Mouse (Mus musculus): ENCODE measurements around the gene Rarg. TPM values are rescaled to one million over a fixed set of nuclear protein-coding genes. Genes with fewer than 3 reads are reported as not detected.

The Rarg gene
- polyA plus RNA-seq, 1 experiment = 30.4 TPM

DNA sequence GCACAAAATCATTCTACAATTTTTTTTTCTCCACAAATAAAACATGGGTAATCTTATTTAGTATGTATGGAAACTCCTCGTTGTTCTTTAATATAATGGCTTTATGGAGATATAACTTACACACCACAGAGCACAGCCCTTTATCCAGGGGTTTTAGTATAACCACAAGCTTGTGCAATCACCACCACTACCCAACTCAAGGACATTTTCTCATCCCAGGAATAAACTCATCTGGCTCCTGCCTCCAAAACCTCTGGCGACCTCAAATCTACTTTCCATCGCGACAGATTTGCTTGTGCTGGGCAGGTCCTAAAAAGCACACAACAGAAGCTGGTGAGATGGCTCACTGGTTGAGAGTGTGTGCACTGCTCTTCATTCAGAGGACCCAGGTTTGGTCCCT is 63.7 kb downstream of the Rarg start:
- Histone ChIP-seq H3K4me3 (ENCODE audit: insufficient read depth, low read length) (no peak overlapping the region), H3K4me1 (ENCODE audit: control insufficient read depth, insufficient read depth, low read length) (peaks cover 37% of the 10 kb centered on the region), H3K27ac (ENCODE audit: insufficient read depth, low read depth, low read length) (0 out of 2 replicates have a peak overlapping the region, but pooled peaks have one; percentile 2)

DNA sequence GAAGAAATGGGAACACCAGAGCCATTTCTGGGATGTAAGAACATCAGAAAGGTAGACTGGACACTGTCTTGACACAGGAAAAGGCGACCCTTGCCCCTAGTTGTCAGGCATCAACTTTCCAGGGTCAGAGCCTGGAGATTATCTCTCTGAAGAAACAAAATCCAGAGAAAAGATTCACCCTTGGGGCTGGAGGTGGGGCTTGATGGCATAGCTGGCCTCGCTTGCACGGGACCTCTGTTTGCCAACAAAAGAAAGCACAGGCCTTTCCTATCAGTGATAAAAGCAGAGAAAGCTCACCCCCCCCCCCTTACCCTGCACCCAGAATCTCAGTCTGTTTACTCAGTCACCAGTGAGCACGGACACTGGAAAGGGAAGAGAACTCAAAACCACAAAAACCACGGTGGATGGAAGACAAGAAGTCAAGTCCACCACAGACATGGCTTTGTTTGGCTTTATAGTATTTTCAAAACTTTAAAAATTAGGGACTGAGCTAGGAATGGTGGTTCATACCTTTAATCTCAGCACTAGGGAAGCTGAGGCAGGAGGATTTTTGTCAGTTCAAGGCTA is 64.4 kb downstream of the Rarg start:
- Histone ChIP-seq H3K27ac (ENCODE audit: insufficient read depth, low read depth, low read length) (peak overlapping the region; percentile 95), H3K4me3 (ENCODE audit: insufficient read depth, low read length) (peak overlapping the region; percentile 37), H3K4me1 (ENCODE audit: control insufficient read depth, insufficient read depth, low read length) (peaks cover 37% of the 10 kb centered on the region)
- no peak for TF ChIP-seq POLR2A (IDR thresholded peaks at IDR 0.05; ENCODE audit: borderline replicate concordance, low read depth, low read length)
- TF ChIP-seq CTCF (IDR thresholded peaks at IDR 0.05; ENCODE audit: low read depth, low read length) = no peak

More for the DNA sequence above, 63.7 kb downstream of the Rarg start:
- TF ChIP-seq CTCF (IDR thresholded peaks at IDR 0.05; ENCODE audit: low read depth, low read length) (no peak), POLR2A (IDR thresholded peaks at IDR 0.05; ENCODE audit: borderline replicate concordance, low read depth, low read length) (no peak)

DNA sequence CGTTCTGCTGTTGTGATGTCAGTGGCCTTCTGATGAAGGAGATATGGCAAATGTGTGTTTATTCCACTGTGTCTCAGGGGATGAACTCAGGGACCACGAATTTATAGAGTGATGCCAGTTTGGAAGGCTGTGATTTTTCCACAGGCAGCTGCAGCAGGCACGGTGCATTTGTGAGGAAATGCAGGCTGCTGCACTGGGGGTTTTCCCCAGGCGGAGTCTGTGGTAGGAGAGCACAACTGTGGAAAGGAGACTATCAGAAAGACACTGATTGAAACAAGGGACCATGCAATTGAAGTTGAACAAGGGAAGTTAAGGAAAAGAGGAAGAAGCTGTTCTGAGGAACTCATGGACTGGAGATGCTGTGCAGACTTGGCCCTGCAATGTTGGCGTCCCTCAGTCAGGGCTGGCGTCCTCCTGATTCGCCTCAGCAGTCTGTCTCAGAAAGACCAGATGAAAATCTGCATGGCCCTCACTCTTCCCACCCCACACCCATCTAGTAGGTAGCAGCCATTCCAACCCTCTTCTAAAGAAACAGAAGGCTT is 65.0 kb downstream of the Rarg start:
- H3K4me3 ChIP-seq (ENCODE audit: insufficient read depth, low read length) = peak overlapping the region; percentile 37
- TF ChIP-seq POLR2A (IDR thresholded peaks at IDR 0.05; ENCODE audit: borderline replicate concordance, low read depth, low read length) (no peak), CTCF (IDR thresholded peaks at IDR 0.05; ENCODE audit: low read depth, low read length) (no peak)
- H3K4me1 ChIP-seq (ENCODE audit: control insufficient read depth, insufficient read depth, low read length) = peaks cover 37% of the 10 kb centered on the region
- H3K27ac ChIP-seq (ENCODE audit: insufficient read depth, low read depth, low read length) = peak overlapping the region; percentile 95

DNA sequence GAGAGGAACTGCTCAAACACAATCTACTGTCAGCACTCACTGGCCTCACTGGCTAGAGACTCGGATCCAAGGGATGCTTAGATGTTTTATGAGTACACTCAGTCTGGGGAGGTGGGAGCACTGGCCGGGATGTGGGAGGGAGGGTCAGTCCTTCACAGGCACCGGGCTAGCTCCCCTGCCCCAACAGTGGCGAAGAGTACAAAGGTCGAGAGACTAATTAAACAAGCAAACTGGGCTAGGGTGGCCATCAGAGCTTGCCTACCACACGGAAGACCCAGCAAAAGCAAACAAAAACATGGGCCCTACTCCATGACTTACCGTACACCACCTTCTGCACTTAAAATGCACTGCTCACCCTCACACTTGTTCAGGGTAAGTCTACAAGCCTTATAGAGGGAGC is 65.6 kb downstream of the Rarg start:
- no peak overlapping the region for H3K4me3 ChIP-seq (ENCODE audit: insufficient read depth, low read length)
- peaks cover 37% of the 10 kb centered on the region for H3K4me1 ChIP-seq (ENCODE audit: control insufficient read depth, insufficient read depth, low read length)
- TF ChIP-seq POLR2A (IDR thresholded peaks at IDR 0.05; ENCODE audit: borderline replicate concordance, low read depth, low read length) = no peak
- no peak overlapping the region for H3K27ac ChIP-seq (ENCODE audit: insufficient read depth, low read depth, low read length)

DNA sequence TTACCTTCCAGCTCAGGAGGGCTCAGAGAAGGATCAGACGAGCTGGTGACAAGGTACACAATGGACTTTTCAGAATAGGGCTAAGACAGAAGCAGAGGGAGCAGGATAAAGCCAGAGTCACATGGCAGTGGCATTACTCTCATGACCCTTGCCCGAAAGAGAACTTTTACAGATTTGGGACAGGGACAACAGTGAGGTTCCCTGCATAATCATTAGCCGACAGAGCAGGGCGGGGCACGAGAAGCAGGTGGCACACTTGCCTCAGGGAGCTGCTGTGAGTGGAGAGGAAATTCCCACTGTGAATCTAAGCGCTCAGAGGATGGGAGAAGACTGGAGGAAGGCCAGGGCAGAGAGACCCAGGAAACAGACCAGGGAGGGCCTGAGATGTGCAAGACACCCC is 68.4 kb downstream of the Rarg start:
- no peak for TF ChIP-seq CTCF (IDR thresholded peaks at IDR 0.05; ENCODE audit: low read depth, low read length)
- TF ChIP-seq POLR2A (IDR thresholded peaks at IDR 0.05; ENCODE audit: borderline replicate concordance, low read depth, low read length) = no peak
- Histone ChIP-seq H3K27ac (ENCODE audit: insufficient read depth, low read depth, low read length) (no peak overlapping the region), H3K4me3 (ENCODE audit: insufficient read depth, low read length) (no peak overlapping the region), H3K4me1 (ENCODE audit: control insufficient read depth, insufficient read depth, low read length) (peaks cover 21% of the 10 kb centered on the region)

- H3K27ac ChIP-seq (ENCODE audit: insufficient read depth, low read depth, low read length) = no peak overlapping the region
- H3K4me3 ChIP-seq (ENCODE audit: insufficient read depth, low read length) = no peak overlapping the region
- no peak for TF ChIP-seq CTCF (IDR thresholded peaks at IDR 0.05; ENCODE audit: low read depth, low read length)
- no peak for TF ChIP-seq POLR2A (IDR thresholded peaks at IDR 0.05; ENCODE audit: borderline replicate concordance, low read depth, low read length)
- H3K4me1 ChIP-seq (ENCODE audit: control insufficient read depth, insufficient read depth, low read length) = peaks cover 16% of the 10 kb centered on the region
Observed at GRCm38 (mm10) chr15:102188096-102188495, 69.2 kb downstream of the Rarg start.

DNA sequence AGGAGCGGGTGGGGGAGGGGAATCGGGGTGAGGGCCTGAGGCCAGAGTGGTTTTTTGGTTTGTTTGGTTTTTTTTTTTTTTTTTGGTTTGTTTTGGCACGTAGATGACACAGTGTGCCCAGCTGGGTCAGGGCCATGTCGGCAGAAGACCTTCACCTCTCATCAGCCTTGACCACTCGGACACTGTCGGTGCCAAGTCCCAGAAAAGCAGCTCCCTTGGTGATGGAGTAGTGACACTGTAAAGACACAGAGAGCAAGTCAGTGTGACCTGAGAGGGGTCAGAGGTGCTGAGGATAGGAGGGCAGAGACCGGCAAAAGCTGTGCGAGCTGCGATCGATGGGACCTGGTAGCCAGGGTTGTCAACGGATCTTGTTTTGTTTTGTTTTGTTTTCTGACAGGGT is 71.1 kb downstream of the Rarg start:
- peaks cover 2% of the 10 kb centered on the region for H3K4me1 ChIP-seq (ENCODE audit: control insufficient read depth, insufficient read depth, low read length)
- TF ChIP-seq CTCF (IDR thresholded peaks at IDR 0.05; ENCODE audit: low read depth, low read length) (no peak), POLR2A (IDR thresholded peaks at IDR 0.05; ENCODE audit: borderline replicate concordance, low read depth, low read length) (no peak)
- no peak overlapping the region for H3K27ac ChIP-seq (ENCODE audit: insufficient read depth, low read depth, low read length)
- no peak overlapping the region for H3K4me3 ChIP-seq (ENCODE audit: insufficient read depth, low read length)

Other genes starting within 250 kb of the Rarg start
- gene Krt18, start 229.3 kb downstream of the Rarg start, polyA plus RNA-seq (2012; ENCODE audit: insufficient read depth, insufficient read length, missing spikeins) = not detected in 2 replicates
- gene Eif4b, start 183.7 kb downstream of the Rarg start, polyA plus RNA-seq (2012; ENCODE audit: insufficient read depth, insufficient read length, missing spikeins) = 188 and 222 TPM in 2 replicates
- gene Tns2, start 157.1 kb downstream of the Rarg start, polyA plus RNA-seq (2012; ENCODE audit: insufficient read depth, insufficient read length, missing spikeins) = 1.4 and 2.1 TPM in 2 replicates
- gene Spryd3, start 121.3 kb downstream of the Rarg start, polyA plus RNA-seq (2012; ENCODE audit: insufficient read depth, insufficient read length, missing spikeins) = 20.8 and 21.4 TPM in 2 replicates
- gene Igfbp6, start 113.2 kb downstream of the Rarg start, polyA plus RNA-seq (2012; ENCODE audit: insufficient read depth, insufficient read length, missing spikeins) = not detected in 2 replicates
- 0.50 TPM in 1 of 2 replicates, not detected in the other for gene Soat2, start 107.0 kb downstream of the Rarg start, polyA plus RNA-seq (2012; ENCODE audit: insufficient read depth, insufficient read length, missing spikeins)
- gene Zfp740, start 54.3 kb downstream of the Rarg start, polyA plus RNA-seq (2012; ENCODE audit: insufficient read depth, insufficient read length, missing spikeins) = 71.6 and 79.5 TPM in 2 replicates
- 60.4 and 60.5 TPM in 2 replicates for gene Csad, start 52.8 kb downstream of the Rarg start, polyA plus RNA-seq (2012; ENCODE audit: insufficient read depth, insufficient read length, missing spikeins)
- gene Itgb7, start 25.6 kb downstream of the Rarg start, polyA plus RNA-seq (2012; ENCODE audit: insufficient read depth, insufficient read length, missing spikeins) = 32.3 and 35.8 TPM in 2 replicates
- not detected in 2 replicates for gene Gm9918, start 13.0 kb upstream of the Rarg start, polyA plus RNA-seq (2012; ENCODE audit: insufficient read depth, insufficient read length, missing spikeins)
- 71.6 and 78.4 TPM in 2 replicates for gene Mfsd5, start 21.9 kb upstream of the Rarg start, polyA plus RNA-seq (2012; ENCODE audit: insufficient read depth, insufficient read length, missing spikeins)
- gene Espl1, start 38.7 kb upstream of the Rarg start, polyA plus RNA-seq (2012; ENCODE audit: insufficient read depth, insufficient read length, missing spikeins) = 15.6 and 17.9 TPM in 2 replicates
- 542 and 550 TPM in 2 replicates for gene Pfdn5, start 68.6 kb upstream of the Rarg start, polyA plus RNA-seq (2012; ENCODE audit: insufficient read depth, insufficient read length, missing spikeins)
- 41.5 and 46.2 TPM in 2 replicates for gene Myg1, start 74.2 kb upstream of the Rarg start, polyA plus RNA-seq (2012; ENCODE audit: insufficient read depth, insufficient read length, missing spikeins)
- gene Aaas, start 93.3 kb upstream of the Rarg start, polyA plus RNA-seq (2012; ENCODE audit: insufficient read depth, insufficient read length, missing spikeins) = 35.7 and 39.7 TPM in 2 replicates
- 0.25 TPM in 1 of 2 replicates, not detected in the other for gene Sp7, start 109.7 kb upstream of the Rarg start, polyA plus RNA-seq (2012; ENCODE audit: insufficient read depth, insufficient read length, missing spikeins)
- 43.8 and 47.0 TPM in 2 replicates for gene Sp1, start 148.6 kb upstream of the Rarg start, polyA plus RNA-seq (2012; ENCODE audit: insufficient read depth, insufficient read length, missing spikeins)
- gene Amhr2, start 187.8 kb upstream of the Rarg start, polyA plus RNA-seq (2012; ENCODE audit: insufficient read depth, insufficient read length, missing spikeins) = not detected in 2 replicates
- gene Prr13, start 201.5 kb upstream of the Rarg start, polyA plus RNA-seq (2012; ENCODE audit: insufficient read depth, insufficient read length, missing spikeins) = 372 and 379 TPM in 2 replicates
- 724 and 763 TPM in 2 replicates for gene Pcbp2, start 213.0 kb upstream of the Rarg start, polyA plus RNA-seq (2012; ENCODE audit: insufficient read depth, insufficient read length, missing spikeins)
- not detected in 2 replicates for gene Gm10337, start 246.2 kb upstream of the Rarg start, polyA plus RNA-seq (2012; ENCODE audit: insufficient read depth, insufficient read length, missing spikeins)

All from bone marrow macrophage, adult 2 months (primary cell).